Comparison of ENCODE assay signal across 23 mouse cellular contexts in the genomic region with DNA sequence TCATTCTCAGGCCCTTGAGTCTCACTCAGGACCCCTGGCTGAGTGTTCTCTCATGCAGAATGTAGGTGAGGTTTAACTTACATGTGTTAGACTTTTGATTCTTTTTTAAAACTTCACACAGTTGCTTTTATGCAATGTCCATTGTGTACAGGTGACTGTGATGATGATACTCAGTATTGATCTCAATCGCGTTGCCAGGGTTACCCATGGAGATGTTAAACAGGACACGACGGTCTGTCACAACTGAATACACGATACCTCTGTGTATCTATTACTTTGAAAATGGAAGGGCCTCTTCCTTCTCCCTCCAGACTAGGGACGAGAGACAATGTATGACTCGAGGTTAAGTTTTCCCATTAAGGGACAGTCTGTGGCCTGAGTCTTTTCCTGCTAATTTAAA.
"Had no signal": no experiment of that assay in that cellular context is flagged by ENCODE, and none has a peak within 500 bp of the region (broad histone marks: within the 10 kb centered on the region; RNA-seq: fewer than 3 reads in every experiment).

No protein-coding gene starts in this region.

- H3K9ac ChIP-seq: kidney, embryonic 15.5 days; limb, embryonic 13.5 days; liver, embryonic 15.5 days; neural tube, embryonic 12.5 days; neural tube, embryonic 15.5 days had no signal

- H3K4me2 ChIP-seq: kidney, embryonic 15.5 days; limb, embryonic 13.5 days; liver, embryonic 15.5 days; midbrain, embryonic 11.5 days; neural tube, embryonic 12.5 days; neural tube, embryonic 15.5 days had no signal

- H3K27ac ChIP-seq: kidney, embryonic 15.5 days; limb, embryonic 10.5 days; limb, embryonic 13.5 days; liver, embryonic 15.5 days; neural tube, embryonic 12.5 days; neural tube, embryonic 15.5 days; stomach, postnatal 0 days had no signal

- DNase-seq: kidney, adult 8-10 months; kidney, postnatal 10 days; kidney, postnatal 36 days; layer of hippocampus, adult 9-11 months; liver; lung, adult 2 months; lung, postnatal 14 days; lung, postnatal 4 days; midbrain, embryonic 14.5 days; right cerebral cortex, adult 18-20 months; right cerebral cortex, postnatal 14 days; right cerebral cortex, postnatal 4 days; thymus, adult 2 months; thymus, postnatal 14 days; thymus, postnatal 4 days had no signal

- H3K4me3 ChIP-seq: kidney, embryonic 15.5 days; limb, embryonic 10.5 days; limb, embryonic 13.5 days; liver, embryonic 15.5 days; neural tube, embryonic 12.5 days; neural tube, embryonic 15.5 days had no signal

- H3K9me3 ChIP-seq: kidney, embryonic 15.5 days; limb, embryonic 10.5 days; limb, embryonic 13.5 days; liver, embryonic 15.5 days; neural tube, embryonic 12.5 days; neural tube, embryonic 15.5 days had no signal

- H3K36me3 ChIP-seq: kidney, embryonic 15.5 days; limb, embryonic 10.5 days; limb, embryonic 13.5 days; liver, embryonic 15.5 days; neural tube, embryonic 12.5 days; neural tube, embryonic 15.5 days had no signal

- H3K27me3 ChIP-seq: kidney, embryonic 15.5 days; limb, embryonic 13.5 days; liver, embryonic 15.5 days; neural tube, embryonic 12.5 days; neural tube, embryonic 15.5 days had no signal

- H3K4me1 ChIP-seq: kidney, embryonic 15.5 days; limb, embryonic 10.5 days; neural tube, embryonic 12.5 days had no signal
